Mouse (Mus musculus): ENCODE data around the gene Kif9. TPM values are rescaled to one million over a fixed set of nuclear protein-coding genes. Genes with fewer than 3 reads are reported as not detected.

The Kif9 gene
- 0.57 and 1.3 TPM in 2 replicates for polyA plus RNA-seq (2012; rRNA removed; ENCODE audit: low replicate concordance)

DNA sequence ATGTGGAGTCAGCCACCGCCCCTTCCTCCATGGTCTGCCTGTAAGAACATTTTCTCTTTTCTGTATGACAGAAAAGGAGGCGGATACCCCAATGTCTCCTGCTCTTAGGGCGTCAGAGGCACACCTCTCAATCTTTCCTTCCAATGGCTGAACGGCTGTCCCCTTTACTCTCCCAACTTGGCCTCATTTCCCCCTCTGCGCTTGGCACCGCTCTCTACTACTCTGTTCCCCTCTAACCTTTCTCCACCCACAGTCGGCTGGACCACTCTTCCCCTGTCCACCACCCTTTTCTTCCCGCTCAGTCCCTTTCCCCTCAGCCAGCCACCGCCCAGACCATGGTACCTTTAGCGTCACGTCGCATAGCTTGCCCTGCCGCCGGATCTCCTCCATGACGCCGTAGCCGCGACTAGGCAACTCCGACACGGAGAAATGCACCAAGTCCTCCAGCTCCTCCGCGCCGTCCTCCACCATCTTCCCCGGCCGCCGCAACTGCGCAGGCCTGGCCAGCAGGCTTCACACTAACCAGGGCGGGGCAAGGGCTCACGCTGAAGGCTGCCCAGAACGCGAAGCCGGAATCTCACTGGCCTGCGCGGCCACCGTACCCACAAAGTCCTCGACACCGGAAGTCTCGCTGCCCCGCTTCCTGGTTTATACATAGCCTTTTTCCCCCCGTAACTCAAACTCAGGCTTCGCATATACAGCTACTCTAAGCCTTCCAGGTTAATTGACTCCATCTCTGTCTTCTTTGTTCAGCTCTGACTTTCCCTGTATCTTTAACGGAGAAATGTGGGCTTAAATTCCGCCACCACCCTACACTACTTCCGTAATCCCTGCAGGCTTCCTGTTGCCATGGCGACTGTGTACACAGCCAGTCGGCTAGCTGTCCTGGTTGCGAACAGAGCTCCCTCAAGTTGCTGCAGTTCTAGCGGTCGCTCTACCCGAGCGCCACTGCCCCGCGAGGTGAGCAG lies at the start of gene Kif9, which contains the start of gene Klhl18:
Gene Kif9 (plus strand): TSS at position 835 of the 968 bp plus-strand sequence.
Gene Klhl18 (minus strand): TSS at position 571 of the 968 bp plus-strand sequence.

GRCm38 (mm10) chr9:110532538-110533291 lies 56.0 kb downstream of the Kif9 start, which contains the start of gene Setd2:
Gene Setd2, plus strand, starts transcription at chr9:110532597.

Other genes starting within 250 kb of the Kif9 start
- 1.1 and 1.2 TPM in 2 replicates for gene Cspg5, start 233.2 kb upstream of the Kif9 start, polyA plus RNA-seq (2012; rRNA removed; ENCODE audit: low replicate concordance)
- gene Elp6, start 171.8 kb upstream of the Kif9 start, polyA plus RNA-seq (2012; rRNA removed; ENCODE audit: low replicate concordance), result 8.9 and 10.9 TPM in 2 replicates
- 29.8 and 47.6 TPM in 2 replicates for gene Scap, start 143.7 kb upstream of the Kif9 start, polyA plus RNA-seq (2012; rRNA removed; ENCODE audit: low replicate concordance)
- 20.2 and 38.0 TPM in 2 replicates for gene Ptpn23, start 68.7 kb upstream of the Kif9 start, polyA plus RNA-seq (2012; rRNA removed; ENCODE audit: low replicate concordance)
- gene Ngp, start 57.2 kb upstream of the Kif9 start, polyA plus RNA-seq (2012; rRNA removed; ENCODE audit: low replicate concordance), result 2.5 and 5.8 TPM in 2 replicates
- gene Klhl18, start 264 bp upstream of the Kif9 start, polyA plus RNA-seq (2012; rRNA removed; ENCODE audit: low replicate concordance), result 18.8 and 23.4 TPM in 2 replicates
- gene Setd2, start 55.6 kb downstream of the Kif9 start, polyA plus RNA-seq (2012; rRNA removed; ENCODE audit: low replicate concordance), result 39.5 and 44.6 TPM in 2 replicates
- gene Nradd, start 147.5 kb downstream of the Kif9 start, polyA plus RNA-seq (2012; rRNA removed; ENCODE audit: low replicate concordance), result 11.2 and 11.4 TPM in 2 replicates
- 43.4 and 66.9 TPM in 2 replicates for gene Nbeal2, start 177.2 kb downstream of the Kif9 start, polyA plus RNA-seq (2012; rRNA removed; ENCODE audit: low replicate concordance)
- gene Ccdc12, start 179.5 kb downstream of the Kif9 start, polyA plus RNA-seq (2012; rRNA removed; ENCODE audit: low replicate concordance), result 70.4 and 96.1 TPM in 2 replicates

All from mammary gland, adult 2 months (tissue).